Mouse (Mus musculus): ENCODE results near the gene Pphln1. TPM values are rescaled to one million over a fixed set of nuclear protein-coding genes. Genes with fewer than 3 reads are reported as not detected.
"Not testable (repeated sequence)": the region's sequence is repeated elsewhere in the genome, so short reads cannot be mapped to it uniquely, and the experiment has no call there.

Pphln1 gene
- 8.6 and 11.3 TPM in 2 replicates for polyA plus RNA-seq (2015; fragmentation: Nextera tagmentation; extraction: Ambion mirVana)

GRCm38 (mm10) chr15:93397826-93398698 lies at the start of gene Pphln1, which contains the start of gene Zcrb1:
Gene Pphln1 (plus strand): TSS chr15:93398350.
Gene Zcrb1 (minus strand): TSS chr15:93398334.
- H3K27me3 ChIP-seq (ENCODE audit: insufficient read depth, low read length), result no peaks in the 10 kb centered on the region
- no peaks in the 10 kb centered on the region for H3K9me3 ChIP-seq (ENCODE audit: low read length)
- H3K9ac ChIP-seq (replicated peaks), result peak within 1 kb of the TSS; percentile 87
- ATAC-seq (peak; percentile 98), DNase-seq (peak; percentile 91)
- WGBS (ENCODE audit: insufficient replicate concordance), result under 1% methylated on average over 94 of the region's 100 CpGs
- H3K36me3 ChIP-seq (replicated peaks; ENCODE audit: insufficient read depth, low read length), result peaks cover 16% of the 10 kb centered on the region
- peak within 1 kb of the TSS; percentile 89 for H3K4me3 ChIP-seq (ENCODE audit: low read depth, low read length)
- H3K4me1 ChIP-seq (ENCODE audit: insufficient read depth), result peaks cover 13% of the 10 kb centered on the region
- TF ChIP-seq CTCF (IDR thresholded peaks at IDR 0.05; ENCODE audit: low read depth) (peak; percentile 6; the same call in 1 of the 2 replicates), EP300 (IDR thresholded peaks at IDR 0.05; ENCODE audit: low read depth) (no peak)
- H3K4me2 ChIP-seq (ENCODE audit: low read depth, low read length), result peak within 1 kb of the TSS; percentile 85
- peak within 1 kb of the TSS; percentile 93 for H3K27ac ChIP-seq (ENCODE audit: low read depth)

- ATAC-seq (no peak), DNase-seq (no peak)
- Histone ChIP-seq H3K4me1 (ENCODE audit: insufficient read depth) (no peaks in the 10 kb centered on the region), H3K27me3 (ENCODE audit: insufficient read depth, low read length) (no peaks in the 10 kb centered on the region), H3K9me3 (ENCODE audit: low read length) (no peaks in the 10 kb centered on the region), H3K4me2 (ENCODE audit: low read depth, low read length) (no peak overlapping the region), H3K36me3 (replicated peaks; ENCODE audit: insufficient read depth, low read length) (no peaks in the 10 kb centered on the region), H3K9ac (replicated peaks) (no peak overlapping the region), H3K4me3 (ENCODE audit: low read depth, low read length) (no peak overlapping the region), H3K27ac (ENCODE audit: low read depth) (no peak overlapping the region)
- no peak for TF ChIP-seq EP300 (IDR thresholded peaks at IDR 0.05; ENCODE audit: low read depth)
- TF ChIP-seq CTCF (IDR thresholded peaks at IDR 0.05; ENCODE audit: low read depth), result no peak
- 80% methylated on average over 17 of the region's 19 CpGs for WGBS (ENCODE audit: insufficient replicate concordance)
Observed at GRCm38 (mm10) chr15:93358346-93359095, 39.6 kb upstream of the Pphln1 start.

DNA sequence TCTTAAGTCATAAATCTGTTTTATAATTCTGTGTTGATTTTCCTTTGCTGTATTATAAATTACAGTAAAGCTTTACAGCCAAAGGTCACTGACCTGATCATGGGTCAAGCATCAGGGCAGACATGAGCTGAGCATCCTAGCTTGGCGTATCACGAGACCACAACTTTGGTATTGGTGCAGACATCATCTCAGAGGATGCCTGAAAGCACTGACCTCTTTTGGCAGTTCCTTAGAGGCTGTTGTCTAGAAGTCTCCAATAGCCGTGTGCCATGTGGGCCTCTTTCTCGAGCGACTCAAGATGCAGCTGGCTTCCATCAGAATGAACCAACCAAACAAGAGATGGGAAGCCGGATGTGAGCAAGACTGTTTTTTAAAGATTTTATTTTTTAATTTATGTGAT lies 32.6 kb upstream of the Pphln1 start:
- DNase-seq, result no peak
- H3K9ac ChIP-seq (replicated peaks), result no peak overlapping the region

DNA sequence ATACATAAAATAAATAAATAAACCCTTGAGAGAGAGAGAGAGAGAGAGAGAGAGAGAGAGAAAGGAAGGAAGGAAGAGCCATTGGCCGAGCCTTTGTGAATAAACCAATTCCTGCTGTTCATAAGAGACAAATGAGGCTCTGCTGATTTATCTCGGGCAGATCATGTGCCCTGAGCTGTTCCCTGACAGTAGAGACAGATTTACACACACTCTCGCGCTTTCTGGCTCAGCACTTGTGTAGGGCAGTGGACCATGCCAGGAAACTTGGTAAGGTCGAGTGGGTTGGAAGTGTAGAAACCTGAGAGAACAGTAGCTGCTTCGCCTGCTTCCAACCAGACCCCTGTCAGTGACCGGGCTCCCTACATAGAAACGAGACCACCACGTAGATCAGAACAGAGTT lies 29.6 kb upstream of the Pphln1 start:
- DNase-seq (no peak), ATAC-seq (no peak)
- no peak overlapping the region for H3K9ac ChIP-seq (replicated peaks)
- no peaks in the 10 kb centered on the region; the same call in 1 of the 2 replicates for H3K4me1 ChIP-seq (ENCODE audit: insufficient read depth)
- no peak overlapping the region for H3K4me2 ChIP-seq (ENCODE audit: low read depth, low read length)
- WGBS (ENCODE audit: insufficient replicate concordance), result 53% methylated on average over 9 of the region's 9 CpGs
- no peaks in the 10 kb centered on the region for H3K36me3 ChIP-seq (replicated peaks; ENCODE audit: insufficient read depth, low read length)
- no peak for TF ChIP-seq CTCF (IDR thresholded peaks at IDR 0.05; ENCODE audit: low read depth)
- no peak for TF ChIP-seq EP300 (IDR thresholded peaks at IDR 0.05; ENCODE audit: low read depth)
- no peaks in the 10 kb centered on the region for H3K27me3 ChIP-seq (ENCODE audit: insufficient read depth, low read length)
- no peak overlapping the region for H3K4me3 ChIP-seq (ENCODE audit: low read depth, low read length)
- no peak overlapping the region for H3K27ac ChIP-seq (ENCODE audit: low read depth)
- H3K9me3 ChIP-seq (ENCODE audit: low read length), result no peaks in the 10 kb centered on the region

More for the DNA sequence above, 32.6 kb upstream of the Pphln1 start:
- no peak for ATAC-seq
- H3K4me3 ChIP-seq (ENCODE audit: low read depth, low read length), result no peak overlapping the region
- 85% methylated on average over 6 of the region's 6 CpGs for WGBS (ENCODE audit: insufficient replicate concordance)
- H3K4me1 ChIP-seq (ENCODE audit: insufficient read depth), result no peaks in the 10 kb centered on the region
- no peaks in the 10 kb centered on the region for H3K9me3 ChIP-seq (ENCODE audit: low read length)
- no peak for TF ChIP-seq EP300 (IDR thresholded peaks at IDR 0.05; ENCODE audit: low read depth)
- TF ChIP-seq CTCF (IDR thresholded peaks at IDR 0.05; ENCODE audit: low read depth), result no peak
- no peak overlapping the region for H3K27ac ChIP-seq (ENCODE audit: low read depth)
- no peaks in the 10 kb centered on the region for H3K27me3 ChIP-seq (ENCODE audit: insufficient read depth, low read length)
- no peak overlapping the region for H3K4me2 ChIP-seq (ENCODE audit: low read depth, low read length)
- H3K36me3 ChIP-seq (replicated peaks; ENCODE audit: insufficient read depth, low read length), result no peaks in the 10 kb centered on the region

- Histone ChIP-seq H3K4me1 (ENCODE audit: insufficient read depth) (no peaks in the 10 kb centered on the region; the same call in 1 of the 2 replicates), H3K9me3 (ENCODE audit: low read length) (no peaks in the 10 kb centered on the region), H3K4me3 (ENCODE audit: low read depth, low read length) (no peak overlapping the region), H3K36me3 (replicated peaks; ENCODE audit: insufficient read depth, low read length) (no peaks in the 10 kb centered on the region), H3K27ac (ENCODE audit: low read depth) (no peak overlapping the region), H3K9ac (replicated peaks) (no peak overlapping the region), H3K27me3 (ENCODE audit: insufficient read depth, low read length) (no peaks in the 10 kb centered on the region), H3K4me2 (ENCODE audit: low read depth, low read length) (no peak overlapping the region)
- TF ChIP-seq EP300 (IDR thresholded peaks at IDR 0.05; ENCODE audit: low read depth) (no peak), CTCF (IDR thresholded peaks at IDR 0.05; ENCODE audit: low read depth) (peak; percentile 38)
- WGBS (ENCODE audit: insufficient replicate concordance), result 74% methylated on average over 2 of the region's 2 CpGs
- DNase-seq, result no peak
- ATAC-seq, result no peak
Observed at GRCm38 (mm10) chr15:93371838-93372237, 26.3 kb upstream of the Pphln1 start.

DNA sequence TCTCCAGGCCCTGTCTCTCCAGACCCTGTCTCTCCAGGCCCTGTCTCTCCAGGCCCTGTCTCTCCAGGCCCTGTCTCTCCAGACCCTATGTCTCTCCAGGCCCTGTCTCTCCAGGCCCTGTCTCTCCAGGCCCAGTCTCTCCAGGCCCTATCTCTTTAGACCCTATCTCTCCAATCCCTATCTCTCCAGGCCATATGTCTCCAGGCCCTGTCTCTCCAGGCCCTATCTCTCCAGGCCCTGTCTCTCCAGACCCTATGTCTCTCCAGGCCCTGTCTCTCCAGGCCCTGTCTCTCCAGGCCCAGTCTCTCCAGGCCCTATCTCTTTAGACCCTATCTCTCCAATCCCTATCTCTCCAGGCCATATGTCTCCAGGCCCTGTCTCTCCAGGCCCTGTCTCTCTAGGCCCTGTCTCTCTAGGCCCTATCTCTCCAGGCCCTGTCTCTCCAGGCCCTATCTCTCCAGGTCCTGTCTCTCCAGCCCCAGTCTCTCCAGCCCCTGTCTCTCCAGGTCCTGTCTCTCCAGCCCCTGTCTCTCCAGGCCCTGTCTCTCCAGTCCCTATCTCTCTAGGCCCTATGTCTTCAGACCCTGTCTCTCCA lies 25.5 kb upstream of the Pphln1 start:
- H3K9ac ChIP-seq (replicated peaks); H3K4me1 ChIP-seq (ENCODE audit: insufficient read depth); H3K4me2 ChIP-seq (ENCODE audit: low read depth, low read length); H3K4me3 ChIP-seq (ENCODE audit: low read depth, low read length); DNase-seq; H3K27me3 ChIP-seq (ENCODE audit: insufficient read depth, low read length); H3K36me3 ChIP-seq (replicated peaks; ENCODE audit: insufficient read depth, low read length); H3K9me3 ChIP-seq (ENCODE audit: low read length); ATAC-seq; H3K27ac ChIP-seq (ENCODE audit: low read depth): not testable (repeated sequence)
